Mouse (Mus musculus): ENCODE data around the gene Klhl26. TPM values are rescaled to one million over a fixed set of nuclear protein-coding genes. Genes with fewer than 3 reads are reported as not detected.
"Not testable (repeated sequence)": the region's sequence is repeated elsewhere in the genome, so short reads cannot be mapped to it uniquely, and the experiment has no call there.

Gene Klhl26
- 1 to 10 TPM; 8.4 to 9.7 TPM for total RNA-seq (2021)
- long read RNA-seq, experiment 1, transcript Klhl26-201 (3 exons, 2,991 nt): major isoform, 18 of 31 reads
- long read RNA-seq, experiment 1, partial matches to known transcripts: 0 of 31 reads
- long read RNA-seq, experiment 1, other reads (novel, unspliced or antisense): 12 of 31 reads
- long read RNA-seq, experiment 2, partial matches to known transcripts: 0 of 7 reads
- long read RNA-seq, experiment 2, other reads (novel, unspliced or antisense): 3 of 7 reads

- DNase-seq: peak; percentile 96 to 98
Observed at GRCm38 (mm10) chr8:70476333-70477268, at the start of gene Klhl26. Gene Klhl26 (minus strand): TSS chr8:70476968.

- peak; percentile 96 to 98 for DNase-seq
Observed at GRCm38 (mm10) chr8:70522592-70523403, 46.0 kb upstream of the Klhl26 start.

GRCm38 (mm10) chr8:70519606-70520005 lies 42.8 kb upstream of the Klhl26 start:
- DNase-seq: no peak

GRCm38 (mm10) chr8:70519043-70519442 lies 42.3 kb upstream of the Klhl26 start:
- DNase-seq: no peak

GRCm38 (mm10) chr8:70517940-70518643 lies 41.3 kb upstream of the Klhl26 start:
- no peak for DNase-seq

- no peak for DNase-seq
Observed at GRCm38 (mm10) chr8:70513441-70513840, 36.7 kb upstream of the Klhl26 start.

- no peak for DNase-seq
Observed at GRCm38 (mm10) chr8:70512253-70512903, 35.6 kb upstream of the Klhl26 start.

- DNase-seq: no peak
Observed at GRCm38 (mm10) chr8:70511770-70512169, 35.0 kb upstream of the Klhl26 start.

GRCm38 (mm10) chr8:70511174-70511573 lies 34.4 kb upstream of the Klhl26 start:
- DNase-seq: not testable (repeated sequence)

- DNase-seq: peak; percentile 97 to 98
Observed at GRCm38 (mm10) chr8:70510228-70510915, 33.6 kb upstream of the Klhl26 start, which contains the start of gene Uba52. Gene Uba52 (minus strand): TSS chr8:70510801.

- DNase-seq: no peak
Observed at GRCm38 (mm10) chr8:70509281-70509952, 32.6 kb upstream of the Klhl26 start.

- DNase-seq: no peak
Observed at GRCm38 (mm10) chr8:70507027-70507393, 30.2 kb upstream of the Klhl26 start.

- peak; percentile 96 for DNase-seq
Observed at GRCm38 (mm10) chr8:70506328-70507026, 29.7 kb upstream of the Klhl26 start, which contains the start of gene Rex1bd. Gene Rex1bd (minus strand): TSS chr8:70506752.

GRCm38 (mm10) chr8:70505698-70506327 lies 29.0 kb upstream of the Klhl26 start:
- no peak for DNase-seq

GRCm38 (mm10) chr8:70504851-70505250 lies 28.1 kb upstream of the Klhl26 start:
- peak; percentile 74 to 93 for DNase-seq

GRCm38 (mm10) chr8:70504291-70504716 lies 27.5 kb upstream of the Klhl26 start:
- DNase-seq: peak; percentile 80 to 81

- DNase-seq: peak; percentile 66 to 79
Observed at GRCm38 (mm10) chr8:70503062-70503750, 26.4 kb upstream of the Klhl26 start.

GRCm38 (mm10) chr8:70502540-70502939 lies 25.8 kb upstream of the Klhl26 start:
- no peak for DNase-seq
